Mouse (Mus musculus) gastrocnemius, adult 18-20 months (tissue): ENCODE results near the gene Dmtf1. TPM values are rescaled to one million over a fixed set of nuclear protein-coding genes. Genes with fewer than 3 reads are reported as not detected.
"Not testable (repeated sequence)": the region's sequence is repeated elsewhere in the genome, so short reads cannot be mapped to it uniquely, and the experiment has no call there.

Experiments
- DNase-seq: peaks from one replicate; pipeline ENCODE4 v3.0.0; 2021; ENCODE audit warnings: low spot score
- long read RNA-seq, 2 experiments: library from polyadenylated mRNA; stranded (forward); transcript quantifications; one replicate each; pipeline ENCODE4 v2.0.0; 2021
- total RNA-seq, 2 experiments: library from RNA; stranded (reverse); gene quantifications; 2 replicates each; pipeline ENCODE4 v1.2.3; 2021

Dmtf1 gene
- total RNA-seq: 1 to 10 TPM; 7.7 to 9.4 TPM
- long read RNA-seq, experiment 1, partial matches to known transcripts: 0 of 10 reads
- long read RNA-seq, experiment 1, other reads (novel, unspliced or antisense): 4 of 10 reads
- long read RNA-seq, experiment 2, partial matches to known transcripts: 1 of 9 reads
- long read RNA-seq, experiment 2, other reads (novel, unspliced or antisense): 3 of 9 reads

- DNase-seq: peak; percentile 80
Observed at GRCm38 (mm10) chr5:9161456-9162041, at the start of gene Dmtf1. Gene Dmtf1 (minus strand): TSS chr5:9161776.

GRCm38 (mm10) chr5:9186467-9186866 lies 24.9 kb upstream of the Dmtf1 start:
- DNase-seq: no peak

GRCm38 (mm10) chr5:9173295-9173694 lies 11.7 kb upstream of the Dmtf1 start:
- DNase-seq: no peak

- DNase-seq: not testable (repeated sequence)
Observed at GRCm38 (mm10) chr5:9169328-9170005, 7.9 kb upstream of the Dmtf1 start.

- DNase-seq: no peak
Observed at GRCm38 (mm10) chr5:9166366-9166765, 4.8 kb upstream of the Dmtf1 start.

- DNase-seq: not testable (repeated sequence)
Observed at GRCm38 (mm10) chr5:9165151-9165550, 3.6 kb upstream of the Dmtf1 start.

- no peak for DNase-seq
Observed at GRCm38 (mm10) chr5:9163411-9163810, 1.8 kb upstream of the Dmtf1 start.

GRCm38 (mm10) chr5:9162088-9162487 lies 512 bp upstream of the Dmtf1 start:
- no peak for DNase-seq

- peak; percentile 23 for DNase-seq
Observed at GRCm38 (mm10) chr5:9160831-9161455, 633 bp downstream of the Dmtf1 start.

GRCm38 (mm10) chr5:9157336-9157735 lies 4.2 kb downstream of the Dmtf1 start:
- no peak for DNase-seq

- DNase-seq: no peak
Observed at GRCm38 (mm10) chr5:9156746-9157145, 4.8 kb downstream of the Dmtf1 start.

- no peak for DNase-seq
Observed at GRCm38 (mm10) chr5:9149273-9149850, 12.2 kb downstream of the Dmtf1 start.

- DNase-seq: no peak
Observed at GRCm38 (mm10) chr5:9142376-9142775, 19.2 kb downstream of the Dmtf1 start.

- no peak for DNase-seq
Observed at GRCm38 (mm10) chr5:9140724-9141123, 20.9 kb downstream of the Dmtf1 start.

- DNase-seq: no peak
Observed at GRCm38 (mm10) chr5:9135588-9135987, 26.0 kb downstream of the Dmtf1 start.

- no peak for DNase-seq
Observed at GRCm38 (mm10) chr5:9131786-9132185, 29.8 kb downstream of the Dmtf1 start.

GRCm38 (mm10) chr5:9128566-9128965 lies 33.0 kb downstream of the Dmtf1 start:
- no peak for DNase-seq

GRCm38 (mm10) chr5:9124134-9124533 lies 37.4 kb downstream of the Dmtf1 start:
- no peak for DNase-seq

- DNase-seq: no peak
Observed at GRCm38 (mm10) chr5:9114162-9114561, 47.4 kb downstream of the Dmtf1 start.

GRCm38 (mm10) chr5:9111759-9112158 lies 49.8 kb downstream of the Dmtf1 start:
- peak; percentile 45 for DNase-seq

- DNase-seq: no peak
Observed at GRCm38 (mm10) chr5:9111285-9111684, 50.3 kb downstream of the Dmtf1 start.

GRCm38 (mm10) chr5:9109582-9109981 lies 52.0 kb downstream of the Dmtf1 start:
- no peak for DNase-seq
